Mouse (Mus musculus): ENCODE data around the gene Usp50. TPM values are rescaled to one million over a fixed set of nuclear protein-coding genes. Genes with fewer than 3 reads are reported as not detected.

Usp50 gene
- total and polyA plus RNA-seq, 2 experiments from 2014 or later: 0.14 to 2.1 TPM

DNA sequence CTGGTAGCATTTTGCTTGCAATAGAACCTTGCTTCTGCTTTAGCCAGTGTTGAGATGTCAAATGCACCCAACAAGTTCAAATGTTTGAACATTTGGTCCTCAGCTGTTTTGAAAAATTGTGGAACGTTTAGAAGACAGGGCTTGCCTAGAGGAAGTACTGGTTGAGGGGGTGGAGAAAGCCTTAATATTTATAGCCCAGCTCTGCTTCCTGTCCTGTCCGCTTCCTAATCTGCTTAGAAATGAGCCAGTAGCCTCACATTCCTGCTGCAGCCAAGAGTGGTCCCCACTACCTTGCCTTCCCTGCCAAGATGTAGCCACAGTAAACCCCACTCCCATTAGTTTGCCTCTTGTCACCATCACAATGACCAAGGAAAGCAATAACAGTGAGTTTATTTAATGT, 100.9 kb downstream of the Usp50 start:
- H3K4me1 ChIP-seq (ENCODE audit: insufficient read depth): 0 out of 2 replicates have a peak, but pooled peaks cover 3% of the 10 kb centered on the region
- no peak overlapping the region for H3K4me2 ChIP-seq (ENCODE audit: low read depth)
- H3K27ac ChIP-seq (ENCODE audit: low read depth, low read length): no peak overlapping the region
- 92% methylated on average over 2 of the region's 2 CpGs for WGBS
- no peak overlapping the region for H3K4me3 ChIP-seq (ENCODE audit: low read depth, low read length)
- no peak for ATAC-seq
- DNase-seq: no peak
- no peaks in the 10 kb centered on the region for H3K36me3 ChIP-seq (ENCODE audit: insufficient read depth)
- H3K9ac ChIP-seq: no peak overlapping the region
- no peaks in the 10 kb centered on the region for H3K27me3 ChIP-seq (ENCODE audit: insufficient read depth, low read length)
- no peak for TF ChIP-seq CTCF (IDR thresholded peaks at IDR 0.05; ENCODE audit: low read depth)
- H3K9me3 ChIP-seq (ENCODE audit: low read length): no peaks in the 10 kb centered on the region

DNA sequence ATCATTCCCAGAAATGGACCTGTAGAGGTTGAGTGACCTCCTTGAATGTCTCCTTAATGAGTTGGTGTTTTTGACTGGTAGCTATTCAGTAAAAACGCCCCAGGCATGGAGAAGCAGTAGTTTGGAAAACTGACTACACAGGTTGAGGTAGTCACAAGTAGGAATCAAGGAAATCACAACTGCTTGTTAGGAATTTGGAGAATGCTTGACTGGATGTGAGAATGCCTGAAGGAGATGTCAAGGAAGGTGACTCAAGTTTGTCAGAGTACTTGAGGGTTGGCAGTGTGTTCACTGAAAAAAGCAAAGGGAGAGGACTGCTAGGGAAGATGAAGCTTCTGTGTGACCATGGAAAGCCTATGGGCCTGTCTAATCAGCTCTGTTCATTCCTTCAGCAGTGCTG, 105.9 kb downstream of the Usp50 start:
- Histone ChIP-seq H3K4me3 (ENCODE audit: low read depth, low read length) (no peak overlapping the region), H3K27me3 (ENCODE audit: insufficient read depth, low read length) (no peaks in the 10 kb centered on the region), H3K4me2 (ENCODE audit: low read depth) (no peak overlapping the region), H3K36me3 (ENCODE audit: insufficient read depth) (no peaks in the 10 kb centered on the region), H3K4me1 (ENCODE audit: insufficient read depth) (peaks cover 28% of the 10 kb centered on the region), H3K9me3 (ENCODE audit: low read length) (no peaks in the 10 kb centered on the region), H3K27ac (ENCODE audit: low read depth, low read length) (no peak overlapping the region), H3K9ac (no peak overlapping the region)
- 93% methylated on average over 1 of the region's 1 CpGs for WGBS
- ATAC-seq: no peak
- no peak for TF ChIP-seq CTCF (IDR thresholded peaks at IDR 0.05; ENCODE audit: low read depth)
- no peak for DNase-seq

DNA sequence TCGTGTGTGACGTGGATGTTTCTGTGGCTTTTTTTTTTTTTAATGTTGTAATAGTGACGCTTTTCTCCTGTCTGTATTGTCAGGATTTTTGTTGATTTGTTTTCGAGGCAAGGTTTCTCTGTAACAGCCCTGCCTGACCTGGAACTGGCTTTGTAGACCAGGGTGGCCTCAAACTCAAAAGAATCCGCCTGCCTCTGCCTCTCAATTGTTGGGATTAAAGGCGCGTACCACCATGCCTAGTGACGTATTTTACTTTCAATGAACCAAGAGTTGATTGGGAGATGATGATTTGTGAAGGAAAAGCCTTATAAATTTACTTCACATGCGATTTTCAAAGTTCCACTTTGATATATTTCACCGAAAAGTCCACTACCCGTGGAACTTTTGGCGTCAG, 107.2 kb downstream of the Usp50 start, which contains the start of gene Gabpb1:
Gene Gabpb1 (minus strand): TSS at position 216 of the 394 bp plus-strand sequence.
- H3K27ac ChIP-seq (ENCODE audit: low read depth, low read length): peak within 1 kb of the TSS; percentile 100
- H3K4me3 ChIP-seq (ENCODE audit: low read depth, low read length): peak within 1 kb of the TSS; percentile 98
- ATAC-seq (no peak), DNase-seq (no peak)
- TF ChIP-seq CTCF (IDR thresholded peaks at IDR 0.05; ENCODE audit: low read depth): no peak
- whole genome bisulfite sequencing: 24% methylated on average over 12 of the region's 12 CpGs
- peak within 1 kb of the TSS; percentile 78 for H3K4me2 ChIP-seq (ENCODE audit: low read depth)
- no peaks in the 10 kb centered on the region for H3K36me3 ChIP-seq (ENCODE audit: insufficient read depth)
- peak within 1 kb of the TSS; percentile 100 for H3K9ac ChIP-seq
- H3K27me3 ChIP-seq (ENCODE audit: insufficient read depth, low read length): no peaks in the 10 kb centered on the region
- H3K4me1 ChIP-seq (ENCODE audit: insufficient read depth): peaks cover 32% of the 10 kb centered on the region
- no peaks in the 10 kb centered on the region for H3K9me3 ChIP-seq (ENCODE audit: low read length)

DNA sequence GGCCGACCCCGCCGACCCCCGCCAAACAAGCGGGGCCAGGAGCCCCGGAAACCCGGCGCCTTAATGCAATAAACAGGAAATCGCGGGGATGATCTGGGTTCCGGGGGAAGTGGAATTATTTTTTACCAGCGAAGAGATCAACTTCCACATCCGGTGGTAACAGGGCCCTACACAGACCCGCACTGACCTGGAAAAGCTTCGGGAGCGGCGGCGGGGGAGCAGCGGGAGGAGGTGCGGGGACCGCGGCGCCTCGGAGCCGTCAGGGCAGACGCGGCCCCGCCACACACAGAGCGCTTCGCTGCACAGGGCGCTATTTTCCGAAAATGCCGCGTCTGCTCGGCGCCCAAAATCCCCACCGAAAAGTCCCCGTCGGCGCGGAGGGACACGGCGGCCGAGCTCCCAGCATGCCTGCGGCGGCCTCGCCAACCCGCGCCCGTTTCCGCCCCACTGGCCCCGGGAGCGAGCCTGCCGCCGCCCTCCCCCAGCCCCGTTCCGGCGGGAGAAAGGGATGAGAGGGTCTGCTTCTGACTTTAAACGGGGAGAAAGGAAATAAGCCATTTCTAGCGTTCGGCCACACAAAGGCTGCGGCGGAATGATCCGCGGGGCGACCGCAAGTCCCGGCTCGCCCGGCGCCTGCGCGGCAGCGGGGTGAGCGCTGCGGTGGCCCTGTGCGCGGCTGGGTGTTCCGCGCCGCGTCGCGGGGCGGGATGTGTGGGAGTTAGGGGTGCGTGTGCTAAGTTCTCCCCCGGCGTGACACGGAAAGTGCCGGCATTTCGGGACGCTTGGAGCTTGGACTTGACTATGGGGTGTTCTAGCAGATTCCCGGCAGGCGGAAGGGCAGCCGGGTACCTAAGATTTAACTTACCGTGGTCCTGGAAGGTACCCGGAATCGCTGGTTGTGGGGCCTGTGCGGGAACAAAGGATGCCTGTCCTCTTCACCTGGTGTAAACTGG, 107.8 kb downstream of the Usp50 start:
- H3K36me3 ChIP-seq (ENCODE audit: insufficient read depth): no peaks in the 10 kb centered on the region

DNA sequence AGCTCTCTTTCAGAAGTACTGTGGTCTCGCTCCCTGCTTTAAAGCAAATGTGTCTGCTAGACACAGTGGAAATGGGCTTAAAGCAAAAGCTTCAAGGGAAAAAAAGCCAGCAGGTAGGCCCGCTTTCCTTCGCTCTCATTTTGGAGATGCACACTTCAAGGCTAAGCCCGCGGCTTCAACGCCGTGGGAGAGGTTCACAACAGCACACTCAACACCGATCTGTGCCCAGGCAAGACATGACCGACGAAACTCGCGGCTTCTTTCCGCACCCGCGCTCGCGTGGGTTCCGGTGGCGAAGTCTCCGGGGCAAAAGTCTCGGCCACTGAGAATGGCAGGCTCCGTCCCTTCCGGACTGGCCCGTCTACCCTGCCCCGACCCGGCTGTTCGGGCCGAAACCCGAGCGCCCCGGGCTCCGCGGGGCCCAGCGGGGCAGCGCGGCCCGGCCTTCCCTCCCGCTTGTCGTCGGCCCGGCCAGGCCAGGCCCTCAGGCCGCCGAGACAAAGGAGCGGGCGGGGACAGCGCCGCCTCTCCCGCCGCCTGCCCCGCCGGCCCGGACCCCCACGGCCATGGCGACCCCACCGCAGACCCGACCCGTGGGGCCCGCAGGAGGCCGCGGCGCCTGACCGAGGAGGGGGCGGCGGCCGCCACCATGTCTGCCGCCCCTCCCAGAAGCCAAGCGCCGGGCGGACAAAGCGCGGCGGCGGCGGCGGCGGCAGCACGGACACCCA, 108.7 kb downstream of the Usp50 start:
- Histone ChIP-seq H3K36me3 (ENCODE audit: insufficient read depth) (no peaks in the 10 kb centered on the region), H3K9ac (peak overlapping the region; percentile 100), H3K4me1 (ENCODE audit: insufficient read depth) (peaks cover 32% of the 10 kb centered on the region), H3K4me2 (ENCODE audit: low read depth) (peak overlapping the region; percentile 78), H3K9me3 (ENCODE audit: low read length) (no peaks in the 10 kb centered on the region), H3K4me3 (ENCODE audit: low read depth, low read length) (peak overlapping the region; percentile 98), H3K27me3 (ENCODE audit: insufficient read depth, low read length) (no peaks in the 10 kb centered on the region), H3K27ac (ENCODE audit: low read depth, low read length) (peak overlapping the region; percentile 100)
- DNase-seq: peak; percentile 58
- no peak for TF ChIP-seq CTCF (IDR thresholded peaks at IDR 0.05; ENCODE audit: low read depth)
- peak; percentile 44 for ATAC-seq
- WGBS: under 1% methylated on average over 71 of the region's 77 CpGs

More for the DNA sequence above, 107.8 kb downstream of the Usp50 start:
- ATAC-seq (peak; percentile 94), DNase-seq (peak; percentile 96)
- WGBS: 3% methylated on average over 96 of the region's 99 CpGs
- Histone ChIP-seq H3K9ac (peak overlapping the region; percentile 100), H3K27ac (ENCODE audit: low read depth, low read length) (peak overlapping the region; percentile 100), H3K4me3 (ENCODE audit: low read depth, low read length) (peak overlapping the region; percentile 98), H3K4me2 (ENCODE audit: low read depth) (peak overlapping the region; percentile 78), H3K4me1 (ENCODE audit: insufficient read depth) (peaks cover 32% of the 10 kb centered on the region), H3K9me3 (ENCODE audit: low read length) (no peaks in the 10 kb centered on the region), H3K27me3 (ENCODE audit: insufficient read depth, low read length) (no peaks in the 10 kb centered on the region)
- TF ChIP-seq CTCF (IDR thresholded peaks at IDR 0.05; ENCODE audit: low read depth): no peak

DNA sequence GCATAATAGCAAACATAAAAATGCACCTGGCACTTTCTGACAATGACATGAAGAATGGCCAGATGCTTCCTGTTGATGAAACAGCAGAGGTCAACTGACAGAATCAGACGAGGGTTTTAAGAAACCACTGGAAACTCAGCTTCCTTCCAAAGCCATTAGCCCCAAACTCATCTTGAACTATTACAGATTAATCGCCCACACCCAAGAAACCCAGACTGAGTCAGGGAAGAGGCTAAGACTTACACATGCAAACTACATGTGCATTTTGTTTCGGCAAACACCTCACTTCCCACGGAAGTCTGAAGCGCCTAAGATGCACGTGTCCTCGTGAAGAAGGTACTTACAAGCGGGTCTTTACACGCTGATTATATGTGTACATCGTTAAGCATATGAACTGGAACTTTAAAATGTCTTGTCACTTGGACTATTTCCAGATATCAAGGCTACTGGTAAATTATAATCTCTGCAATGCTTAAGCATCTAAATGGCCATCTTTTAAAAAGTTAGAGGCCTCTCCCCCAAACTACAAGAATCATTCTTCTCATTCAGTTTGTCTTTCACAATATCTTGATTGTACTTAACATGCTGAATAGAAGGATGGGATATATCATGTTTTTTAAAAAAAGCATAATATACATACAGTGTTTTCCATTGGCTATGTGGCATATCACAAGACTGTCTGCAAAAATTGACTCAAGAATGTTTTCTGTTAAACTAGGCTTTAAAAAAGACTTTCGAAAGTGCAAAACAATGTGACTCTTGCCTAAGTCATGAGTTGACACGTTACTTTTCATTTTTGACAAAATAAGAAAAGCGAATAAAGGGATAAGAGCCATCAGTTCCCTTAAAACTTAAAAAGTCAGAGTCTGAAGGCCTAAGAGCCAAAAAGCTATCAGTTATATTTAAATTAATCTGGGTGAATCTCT, 109.7 kb downstream of the Usp50 start:
- no peak for ATAC-seq
- no peaks in the 10 kb centered on the region for H3K9me3 ChIP-seq (ENCODE audit: low read length)
- H3K4me2 ChIP-seq (ENCODE audit: low read depth): peak overlapping the region; percentile 78
- H3K27me3 ChIP-seq (ENCODE audit: insufficient read depth, low read length): no peaks in the 10 kb centered on the region
- peak overlapping the region; percentile 98 for H3K4me3 ChIP-seq (ENCODE audit: low read depth, low read length)
- 58% methylated on average over 13 of the region's 13 CpGs for WGBS
- H3K9ac ChIP-seq: peak overlapping the region; percentile 100; the same call in 1 of the 2 replicates
- TF ChIP-seq CTCF (IDR thresholded peaks at IDR 0.05; ENCODE audit: low read depth): no peak
- H3K36me3 ChIP-seq (ENCODE audit: insufficient read depth): no peaks in the 10 kb centered on the region
- H3K27ac ChIP-seq (ENCODE audit: low read depth, low read length): peak overlapping the region; percentile 100; the same call in 1 of the 2 replicates
- no peak for DNase-seq
- H3K4me1 ChIP-seq (ENCODE audit: insufficient read depth): peaks cover 32% of the 10 kb centered on the region
